In the genomic region with DNA sequence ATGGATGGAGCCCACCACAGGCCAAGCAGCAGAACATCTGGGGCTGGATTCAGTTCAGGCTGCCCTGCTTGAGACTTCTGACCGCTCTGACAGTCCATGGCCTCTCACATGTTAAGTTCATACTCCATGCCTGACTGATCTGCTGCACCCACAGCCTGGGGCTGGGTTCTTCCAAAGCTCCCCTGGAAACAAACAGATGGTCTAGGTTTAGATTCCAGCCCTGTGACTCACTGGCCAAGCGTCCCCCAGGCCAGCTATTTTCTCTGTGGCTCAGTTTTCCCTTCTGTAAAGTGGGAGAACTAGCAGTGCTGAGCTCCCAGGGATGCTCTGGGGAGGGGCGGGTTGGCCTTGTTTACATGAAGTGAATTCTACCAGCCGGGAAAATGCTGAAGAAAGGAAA, we compare ENCODE assay signal across 22 mouse cellular contexts.
"Had no signal": no experiment of that assay in that cellular context is flagged by ENCODE, and none has a peak within 500 bp of the region (broad histone marks: within the 10 kb centered on the region; RNA-seq: fewer than 3 reads in every experiment).

No protein-coding gene starts in this region.

- H3K36me3 ChIP-seq: heart, embryonic 13.5 days; heart, embryonic 15.5 days; hindbrain, embryonic 13.5 days; hindbrain, embryonic 15.5 days; kidney, embryonic 15.5 days; limb, embryonic 13.5 days; limb, embryonic 15.5 days; liver, embryonic 13.5 days; liver, embryonic 15.5 days had no signal

- H3K9me3 ChIP-seq: heart, embryonic 13.5 days; heart, embryonic 15.5 days; hindbrain, embryonic 13.5 days; hindbrain, embryonic 15.5 days; kidney, embryonic 15.5 days; limb, embryonic 13.5 days; limb, embryonic 15.5 days; liver, embryonic 13.5 days; liver, embryonic 15.5 days had no signal

- H3K27ac ChIP-seq: heart, embryonic 15.5 days; hindbrain, embryonic 15.5 days; hindbrain, postnatal 0 days; kidney, postnatal 0 days; limb, embryonic 13.5 days; limb, embryonic 15.5 days had no signal

- H3K4me3 ChIP-seq: heart, embryonic 13.5 days; heart, embryonic 15.5 days; hindbrain, embryonic 13.5 days; hindbrain, embryonic 15.5 days; kidney, embryonic 15.5 days; limb, embryonic 13.5 days; limb, embryonic 15.5 days; liver, embryonic 13.5 days; liver, embryonic 15.5 days had no signal

- H3K9ac ChIP-seq: heart, embryonic 13.5 days; heart, embryonic 15.5 days; hindbrain, embryonic 13.5 days; hindbrain, embryonic 15.5 days; kidney, embryonic 15.5 days; limb, embryonic 13.5 days; limb, embryonic 15.5 days; liver, embryonic 13.5 days; liver, embryonic 15.5 days had no signal

- DNase-seq: gastrocnemius, postnatal 25 days; heart, adult 18-20 months; heart, postnatal 14 days; heart, postnatal 36 days; kidney, adult 11 months; kidney, adult 2 months; kidney, adult 9 months; kidney, postnatal 14 days; kidney, postnatal 36 days; layer of hippocampus, adult 9-11 months; layer of hippocampus, postnatal 36 days; liver, embryonic 13.5 days had no signal

- H3K27me3 ChIP-seq: heart, embryonic 15.5 days; hindbrain, embryonic 13.5 days; hindbrain, embryonic 15.5 days; kidney, embryonic 15.5 days; limb, embryonic 13.5 days; limb, embryonic 15.5 days; liver, embryonic 13.5 days; liver, embryonic 15.5 days had no signal
